Mouse (Mus musculus) midbrain, embryonic 10.5 days (tissue): ENCODE results near the gene Elfn2. TPM values are rescaled to one million over a fixed set of nuclear protein-coding genes. Genes with fewer than 3 reads are reported as not detected.

Experiments used
- DNase-seq: peaks from one replicate; pipeline ENCODE4 v3.0.0-alpha.2; 2017; ENCODE audit warnings: low spot score
- H3K27ac ChIP-seq: fragments of 300-500 bp; sonication (generic); replicated peaks from 2 replicates; pipeline ENCODE4 v1.5.1; 2016; ENCODE audit warnings: mild to moderate bottlenecking
- H3K27me3 ChIP-seq: fragments of 300-500 bp; sonication (generic); 2 replicates; pipeline ENCODE4 v1.6.1; 2016; ENCODE audit warnings: low read depth, mild to moderate bottlenecking; ENCODE audit not compliant: poor library complexity, severe bottlenecking
- H3K36me3 ChIP-seq: fragments of 300-500 bp; sonication (generic); 2 replicates; pipeline ENCODE4 v1.6.1; 2016; ENCODE audit warnings: mild to moderate bottlenecking, moderate library complexity
- H3K4me1 ChIP-seq: fragments of 300-500 bp; sonication (generic); 2 replicates; pipeline ENCODE4 v1.6.1; 2016
- H3K4me3 ChIP-seq: fragments of 300-500 bp; sonication (generic); 2 replicates; pipeline ENCODE4 v1.5.1; 2016; ENCODE audit warnings: mild to moderate bottlenecking, moderate library complexity
- H3K9me3 ChIP-seq: fragments of 300-500 bp; sonication (generic); replicated peaks from 2 replicates; pipeline ENCODE4 v1.6.1; 2016; ENCODE audit warnings: mild to moderate bottlenecking
- WGBS: fragments of 180-500 bp; shearing (Covaris S2); methylation state at CpG from one replicate; pipeline ENCODE4 v1.1.7; 2016; 5-methylcytosine and 5-hydroxymethylcytosine counted together
- polyA plus RNA-seq: library from polyadenylated mRNA; unstranded; fragments of >200 nt; fragmentation: Nextera tagmentation; extraction: Ambion mirVana; gene quantifications from 2 replicates; pipeline ENCODE4 v1.2.1, GENCODE M21; 2016

Gene Elfn2
- polyA plus RNA-seq, 1 experiment from 2014 or later: 0.23 TPM

DNA sequence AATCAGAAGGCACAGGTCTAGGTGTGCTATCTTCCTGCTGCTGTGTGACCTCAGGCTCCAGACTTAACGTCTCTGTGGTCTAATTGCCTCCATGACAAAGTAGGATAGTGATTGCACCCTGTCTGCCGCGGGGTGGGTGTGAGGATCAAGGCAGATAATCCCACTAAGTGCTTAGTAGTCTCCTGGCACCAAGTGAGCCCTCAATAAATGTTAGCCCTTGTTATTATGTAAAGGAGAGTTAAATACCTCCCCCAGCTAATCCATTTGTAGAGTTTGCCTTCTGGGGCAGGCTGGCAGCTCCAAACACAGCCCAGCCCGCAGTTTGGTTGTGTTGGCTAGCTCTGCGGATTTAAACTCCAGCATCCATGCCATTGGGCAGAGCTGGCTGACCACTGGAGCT lies 22.8 kb downstream of the Elfn2 start:
- 15% methylated on average over 5 of the region's 5 CpGs for WGBS
- Histone ChIP-seq H3K27me3 (peaks cover 54% of the 10 kb centered on the region), H3K4me3 (no peak overlapping the region), H3K27ac (no peak overlapping the region), H3K36me3 (no peaks in the 10 kb centered on the region), H3K4me1 (peaks cover 26% of the 10 kb centered on the region), H3K9me3 (no peaks in the 10 kb centered on the region)
- no peak for DNase-seq

- no peak overlapping the region; the same call in 1 of the 2 replicates for H3K27ac ChIP-seq
- peaks cover 44% of the 10 kb centered on the region for H3K27me3 ChIP-seq
- no peaks in the 10 kb centered on the region for H3K9me3 ChIP-seq
- WGBS: 68% methylated on average over 8 of the region's 8 CpGs
- no peak for DNase-seq
- no peaks in the 10 kb centered on the region for H3K36me3 ChIP-seq
- peaks cover 23% of the 10 kb centered on the region for H3K4me1 ChIP-seq
- no peak overlapping the region for H3K4me3 ChIP-seq
Observed at GRCm38 (mm10) chr15:78692505-78692904, 26.1 kb downstream of the Elfn2 start.

DNA sequence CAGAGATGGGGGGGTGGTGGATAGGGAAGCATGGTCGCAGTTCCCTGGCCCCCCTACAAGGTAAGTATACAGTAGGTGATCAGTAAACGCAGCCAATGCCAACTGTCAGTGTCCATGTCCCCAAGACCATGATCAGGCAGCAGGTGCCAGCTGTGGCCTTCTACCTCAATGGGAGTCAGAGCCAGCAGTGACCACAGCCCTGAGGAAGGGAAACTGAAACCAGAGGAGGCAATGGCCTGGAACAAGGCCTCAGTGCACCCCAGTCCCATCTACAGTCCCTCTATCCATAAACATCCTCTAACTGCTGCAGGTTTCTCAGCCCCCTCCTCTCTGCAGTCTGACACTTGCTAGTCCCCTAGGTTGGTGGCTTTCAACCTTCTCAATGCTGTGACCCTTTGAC lies 27.9 kb downstream of the Elfn2 start:
- DNase-seq: no peak
- Histone ChIP-seq H3K9me3 (no peaks in the 10 kb centered on the region), H3K36me3 (no peaks in the 10 kb centered on the region), H3K4me3 (no peak overlapping the region), H3K4me1 (peaks cover 36% of the 10 kb centered on the region), H3K27ac (no peak overlapping the region), H3K27me3 (peaks cover 48% of the 10 kb centered on the region)
- WGBS: 91% methylated on average over 2 of the region's 2 CpGs

- peaks cover 62% of the 10 kb centered on the region for H3K4me1 ChIP-seq
- 69% methylated on average over 7 of the region's 7 CpGs for WGBS
- no peaks in the 10 kb centered on the region for H3K9me3 ChIP-seq
- DNase-seq: no peak
- H3K27me3 ChIP-seq: peaks cover 46% of the 10 kb centered on the region
- H3K36me3 ChIP-seq: no peaks in the 10 kb centered on the region
- H3K4me3 ChIP-seq: no peak overlapping the region
- H3K27ac ChIP-seq: peak overlapping the region; percentile 73
Observed at GRCm38 (mm10) chr15:78686910-78687309, 31.7 kb downstream of the Elfn2 start.

GRCm38 (mm10) chr15:78684111-78684510 lies 34.5 kb downstream of the Elfn2 start:
- Histone ChIP-seq H3K27me3 (peaks cover 55% of the 10 kb centered on the region), H3K36me3 (no peaks in the 10 kb centered on the region), H3K4me1 (peaks cover 85% of the 10 kb centered on the region), H3K4me3 (peak overlapping the region; percentile 24; the same call in 1 of the 2 replicates), H3K27ac (peak overlapping the region; percentile 78), H3K9me3 (no peaks in the 10 kb centered on the region)
- 8% methylated on average over 9 of the region's 9 CpGs for WGBS
- peak; percentile 47 for DNase-seq

GRCm38 (mm10) chr15:78683474-78683873 lies 35.1 kb downstream of the Elfn2 start:
- WGBS: 18% methylated on average over 8 of the region's 8 CpGs
- peak overlapping the region; percentile 78 for H3K27ac ChIP-seq
- peaks cover 85% of the 10 kb centered on the region for H3K4me1 ChIP-seq
- DNase-seq: peak; percentile 41
- H3K4me3 ChIP-seq: peak overlapping the region; percentile 24; the same call in 1 of the 2 replicates
- peaks cover 61% of the 10 kb centered on the region for H3K27me3 ChIP-seq
- H3K36me3 ChIP-seq: no peaks in the 10 kb centered on the region
- H3K9me3 ChIP-seq: no peaks in the 10 kb centered on the region

GRCm38 (mm10) chr15:78681781-78682180 lies 36.8 kb downstream of the Elfn2 start:
- peaks cover 78% of the 10 kb centered on the region for H3K4me1 ChIP-seq
- DNase-seq: no peak
- 75% methylated on average over 8 of the region's 8 CpGs for WGBS
- H3K36me3 ChIP-seq: no peaks in the 10 kb centered on the region
- H3K4me3 ChIP-seq: no peak overlapping the region
- peaks cover 66% of the 10 kb centered on the region for H3K27me3 ChIP-seq
- H3K9me3 ChIP-seq: no peaks in the 10 kb centered on the region
- peak overlapping the region; percentile 78 for H3K27ac ChIP-seq

GRCm38 (mm10) chr15:78681301-78681700 lies 37.3 kb downstream of the Elfn2 start:
- Histone ChIP-seq H3K27ac (peak overlapping the region; percentile 78), H3K36me3 (no peaks in the 10 kb centered on the region), H3K9me3 (no peaks in the 10 kb centered on the region), H3K27me3 (peaks cover 65% of the 10 kb centered on the region), H3K4me1 (peaks cover 75% of the 10 kb centered on the region), H3K4me3 (no peak overlapping the region)
- no peak for DNase-seq
- 84% methylated on average over 8 of the region's 8 CpGs for WGBS

- Histone ChIP-seq H3K4me3 (no peak overlapping the region), H3K9me3 (no peaks in the 10 kb centered on the region), H3K4me1 (peaks cover 67% of the 10 kb centered on the region), H3K27me3 (peaks cover 65% of the 10 kb centered on the region), H3K36me3 (no peaks in the 10 kb centered on the region), H3K27ac (peak overlapping the region; percentile 78)
- no peak for DNase-seq
- 81% methylated on average over 22 of the region's 22 CpGs for WGBS
Observed at GRCm38 (mm10) chr15:78680291-78680690, 38.3 kb downstream of the Elfn2 start.

- Histone ChIP-seq H3K4me1 (peaks cover 51% of the 10 kb centered on the region), H3K4me3 (no peak overlapping the region), H3K36me3 (no peaks in the 10 kb centered on the region), H3K9me3 (no peaks in the 10 kb centered on the region), H3K27ac (peak overlapping the region; percentile 38; the same call in 1 of the 2 replicates), H3K27me3 (peaks cover 74% of the 10 kb centered on the region)
- WGBS: 66% methylated on average over 5 of the region's 5 CpGs
- DNase-seq: no peak
Observed at GRCm38 (mm10) chr15:78677708-78678107, 40.9 kb downstream of the Elfn2 start.

DNA sequence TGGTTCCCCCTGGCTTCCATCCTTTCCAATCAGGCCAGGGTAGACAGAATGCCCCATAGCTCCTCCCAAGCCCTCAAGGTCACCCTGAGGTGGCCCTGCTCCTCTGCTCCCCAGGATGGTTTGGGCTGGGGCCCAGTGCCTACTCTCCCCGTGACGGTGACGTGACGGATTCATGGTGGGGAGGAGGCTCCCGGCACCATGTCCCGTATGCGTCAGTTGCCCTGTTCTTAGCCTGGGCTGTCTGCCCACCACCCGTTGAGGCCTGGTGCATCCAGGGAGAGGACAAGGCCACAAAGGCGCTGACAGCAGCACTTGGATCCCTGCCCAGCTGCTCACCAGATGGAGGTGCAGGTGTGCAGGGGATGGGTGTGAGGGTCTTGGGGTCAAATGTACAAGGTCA lies 41.6 kb downstream of the Elfn2 start:
- peaks cover 81% of the 10 kb centered on the region for H3K27me3 ChIP-seq
- DNase-seq: no peak
- 0 out of 2 replicates have a peak overlapping the region, but pooled peaks have one; percentile 38 for H3K27ac ChIP-seq
- H3K9me3 ChIP-seq: no peaks in the 10 kb centered on the region
- 87% methylated on average over 9 of the region's 9 CpGs for WGBS
- H3K4me3 ChIP-seq: no peak overlapping the region
- H3K4me1 ChIP-seq: peaks cover 50% of the 10 kb centered on the region
- H3K36me3 ChIP-seq: no peaks in the 10 kb centered on the region

GRCm38 (mm10) chr15:78674912-78675412 lies 43.6 kb downstream of the Elfn2 start:
- Histone ChIP-seq H3K4me3 (no peak overlapping the region), H3K27ac (no peak overlapping the region), H3K27me3 (peaks cover 95% of the 10 kb centered on the region), H3K9me3 (no peaks in the 10 kb centered on the region), H3K4me1 (peaks cover 50% of the 10 kb centered on the region), H3K36me3 (no peaks in the 10 kb centered on the region)
- 61% methylated on average over 6 of the region's 6 CpGs for WGBS
- no peak for DNase-seq

DNA sequence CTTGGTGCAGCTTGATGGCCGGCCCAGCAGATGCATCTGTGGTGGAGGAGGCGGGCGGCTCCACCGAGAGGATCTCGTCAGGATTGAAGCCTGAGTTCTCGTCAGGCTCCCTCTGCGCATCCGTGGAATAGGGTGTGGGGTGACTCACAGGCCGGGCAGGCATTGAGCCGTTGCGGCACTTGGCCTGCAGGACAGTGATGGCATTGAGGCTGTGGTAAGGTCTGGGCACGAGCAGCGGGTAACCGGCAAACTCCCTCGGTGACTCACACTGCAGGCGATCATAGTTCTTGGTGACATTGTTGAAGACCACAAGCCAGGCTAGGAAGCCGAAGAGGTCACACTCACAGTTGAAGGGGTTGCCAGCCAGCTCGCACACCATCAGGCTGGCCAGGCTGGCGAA lies 45.1 kb downstream of the Elfn2 start:
- no peaks in the 10 kb centered on the region for H3K9me3 ChIP-seq
- 78% methylated on average over 19 of the region's 19 CpGs for WGBS
- H3K36me3 ChIP-seq: no peaks in the 10 kb centered on the region
- no peak overlapping the region for H3K27ac ChIP-seq
- DNase-seq: no peak
- no peak overlapping the region for H3K4me3 ChIP-seq
- peaks cover 88% of the 10 kb centered on the region for H3K27me3 ChIP-seq
- H3K4me1 ChIP-seq: peaks cover 45% of the 10 kb centered on the region
